Mouse (Mus musculus): ENCODE results near the gene Olfr1031. TPM values are rescaled to one million over a fixed set of nuclear protein-coding genes. Genes with fewer than 3 reads are reported as not detected.
A peak's percentile ranks its signal among the peaks of the same experiment; 100 is the strongest.
"Not testable (repeated sequence)": the region's sequence is repeated elsewhere in the genome, so short reads cannot be mapped to it uniquely, and the experiment has no call there.

Olfr1031 gene
- 0.37 and 0.39 TPM in 2 replicates for polyA plus RNA-seq (2015; fragmentation: Nextera tagmentation; extraction: Ambion mirVana)

- no peaks in the 10 kb centered on the region for H3K9me3 ChIP-seq (replicated peaks)
- ATAC-seq (ENCODE audit: insufficient number of reproducible peaks, low FRiP score, low TSS enrichment, low read depth), result no peak
- H3K36me3 ChIP-seq, result no peaks in the 10 kb centered on the region
- 55% methylated on average over 3 of the region's 3 CpGs for WGBS
- H3K4me3 ChIP-seq (replicated peaks), result no peak within 1 kb of the TSS
- H3K4me2 ChIP-seq (replicated peaks), result no peak within 1 kb of the TSS
- H3K27me3 ChIP-seq, result no peaks in the 10 kb centered on the region
- H3K9ac ChIP-seq, result no peak within 1 kb of the TSS
- no peak within 1 kb of the TSS for H3K27ac ChIP-seq (replicated peaks)
- no peaks in the 10 kb centered on the region for H3K4me1 ChIP-seq
Observed at GRCm38 (mm10) chr2:85990004-85990403, at the start of gene Olfr1031. Gene Olfr1031, plus strand, starts transcription at chr2:85990304.

DNA sequence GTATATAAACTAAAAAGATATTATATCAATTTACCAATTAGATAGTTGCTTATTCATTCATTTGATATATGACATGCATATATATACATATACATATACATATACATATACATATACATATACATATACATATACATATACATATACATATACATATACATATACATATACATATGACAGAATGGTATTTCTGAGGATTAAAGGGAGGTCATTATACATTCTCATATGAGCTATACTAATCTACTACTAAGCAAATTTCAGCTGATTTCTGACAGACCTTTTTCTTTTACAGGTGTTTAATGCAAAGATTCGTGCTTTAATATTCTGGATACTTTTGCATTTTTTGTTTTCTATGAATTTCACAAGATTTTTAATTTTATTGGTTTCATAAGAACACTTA lies 40.0 kb upstream of the Olfr1031 start, which contains the start of gene Olfr1028:
Gene Olfr1028, plus strand, starts transcription at position 301 of the 400 bp plus-strand sequence.
- H3K27me3 ChIP-seq, result no peaks in the 10 kb centered on the region
- no peak within 1 kb of the TSS for H3K4me3 ChIP-seq (replicated peaks)
- 80% methylated on average over 1 of the region's 1 CpGs for WGBS
- H3K9ac ChIP-seq, result no peak within 1 kb of the TSS
- no peaks in the 10 kb centered on the region for H3K9me3 ChIP-seq (replicated peaks)
- H3K4me1 ChIP-seq, result no peaks in the 10 kb centered on the region
- H3K4me2 ChIP-seq (replicated peaks), result no peak within 1 kb of the TSS
- no peak for ATAC-seq (ENCODE audit: insufficient number of reproducible peaks, low FRiP score, low TSS enrichment, low read depth)
- H3K36me3 ChIP-seq, result no peaks in the 10 kb centered on the region
- H3K27ac ChIP-seq (replicated peaks), result no peak within 1 kb of the TSS

DNA sequence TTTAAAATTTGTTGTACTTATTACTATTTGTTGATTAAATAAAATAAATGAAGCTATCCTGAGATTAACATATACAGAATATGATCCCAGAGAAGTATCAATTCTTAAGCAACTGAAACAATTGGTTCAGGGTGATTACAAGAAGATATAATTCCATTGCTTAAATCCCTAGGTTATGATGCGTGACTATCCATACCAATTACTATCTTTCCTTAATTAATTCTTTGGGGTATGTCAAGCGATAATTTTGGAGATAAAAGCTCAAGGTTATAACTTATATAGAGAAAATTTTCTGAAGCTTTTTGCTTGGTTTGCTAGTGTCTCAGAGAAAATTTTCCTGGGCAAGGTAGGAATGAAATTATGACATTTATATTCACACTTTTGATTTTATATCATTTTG lies 16.5 kb upstream of the Olfr1031 start, which contains the start of gene Olfr1029:
Gene Olfr1029, plus strand, starts transcription at position 301 of the 400 bp plus-strand sequence.
- H3K9ac ChIP-seq, result no peak within 1 kb of the TSS
- no peaks in the 10 kb centered on the region for H3K36me3 ChIP-seq
- H3K4me1 ChIP-seq, result no peaks in the 10 kb centered on the region
- no peak within 1 kb of the TSS for H3K4me2 ChIP-seq (replicated peaks)
- H3K4me3 ChIP-seq (replicated peaks), result no peak within 1 kb of the TSS
- ATAC-seq (ENCODE audit: insufficient number of reproducible peaks, low FRiP score, low TSS enrichment, low read depth), result no peak
- no peaks in the 10 kb centered on the region for H3K9me3 ChIP-seq (replicated peaks)
- H3K27ac ChIP-seq (replicated peaks), result no peak within 1 kb of the TSS
- WGBS, result 83% methylated on average over 2 of the region's 2 CpGs
- no peaks in the 10 kb centered on the region for H3K27me3 ChIP-seq

GRCm38 (mm10) chr2:85978976-85979375 lies 11.1 kb upstream of the Olfr1031 start, which contains the start of gene Olfr1030:
Gene Olfr1030, plus strand, starts transcription at chr2:85979276.
- no peaks in the 10 kb centered on the region for H3K27me3 ChIP-seq
- H3K4me3 ChIP-seq (replicated peaks), result no peak within 1 kb of the TSS
- no peak for ATAC-seq (ENCODE audit: insufficient number of reproducible peaks, low FRiP score, low TSS enrichment, low read depth)
- 73% methylated on average over 1 of the region's 1 CpGs for WGBS
- no peaks in the 10 kb centered on the region for H3K9me3 ChIP-seq (replicated peaks)
- H3K4me2 ChIP-seq (replicated peaks), result no peak within 1 kb of the TSS
- no peaks in the 10 kb centered on the region for H3K4me1 ChIP-seq
- H3K9ac ChIP-seq, result no peak within 1 kb of the TSS
- no peak within 1 kb of the TSS for H3K27ac ChIP-seq (replicated peaks)
- no peaks in the 10 kb centered on the region for H3K36me3 ChIP-seq

- ATAC-seq (ENCODE audit: insufficient number of reproducible peaks, low FRiP score, low TSS enrichment, low read depth), result no peak
- WGBS, result 72% methylated on average over 7 of the region's 7 CpGs
- no peak within 1 kb of the TSS for H3K4me3 ChIP-seq (replicated peaks)
Observed at GRCm38 (mm10) chr2:86005240-86005639, 15.1 kb downstream of the Olfr1031 start, which contains the start of gene Olfr1032. Gene Olfr1032, plus strand, starts transcription at chr2:86005540.

GRCm38 (mm10) chr2:86020406-86020805 lies 30.3 kb downstream of the Olfr1031 start, which contains the start of gene Olfr1033:
Gene Olfr1033, plus strand, starts transcription at chr2:86020633.
- Histone ChIP-seq H3K4me3 (replicated peaks) (peak within 1 kb of the TSS; percentile 38), H3K4me2 (replicated peaks) (peak within 1 kb of the TSS; percentile 43)
- ATAC-seq (ENCODE audit: insufficient number of reproducible peaks, low FRiP score, low TSS enrichment, low read depth); H3K4me1 ChIP-seq; H3K9ac ChIP-seq; H3K9me3 ChIP-seq (replicated peaks); H3K36me3 ChIP-seq; H3K27ac ChIP-seq (replicated peaks); H3K27me3 ChIP-seq: not testable (repeated sequence)
- WGBS, result 2% methylated on average over 11 of the region's 11 CpGs

More at GRCm38 (mm10) chr2:86005240-86005639, 15.1 kb downstream of the Olfr1031 start, which contains the start of gene Olfr1032:
- Histone ChIP-seq H3K27ac (replicated peaks) (no peak within 1 kb of the TSS), H3K27me3 (no peaks in the 10 kb centered on the region), H3K9ac (no peak within 1 kb of the TSS), H3K4me1 (no peaks in the 10 kb centered on the region), H3K36me3 (no peaks in the 10 kb centered on the region), H3K4me2 (replicated peaks) (no peak within 1 kb of the TSS), H3K9me3 (replicated peaks) (no peaks in the 10 kb centered on the region)

- not testable (repeated sequence) for H3K4me3 ChIP-seq (replicated peaks); H3K36me3 ChIP-seq; H3K27ac ChIP-seq (replicated peaks); H3K4me2 ChIP-seq (replicated peaks); ATAC-seq (ENCODE audit: insufficient number of reproducible peaks, low FRiP score, low TSS enrichment, low read depth); H3K9me3 ChIP-seq (replicated peaks); H3K27me3 ChIP-seq; H3K9ac ChIP-seq; H3K4me1 ChIP-seq
- WGBS, result 72% methylated on average over 6 of the region's 9 CpGs
Observed at GRCm38 (mm10) chr2:86021518-86021917, 31.4 kb downstream of the Olfr1031 start.

Other genes starting within 250 kb of the Olfr1031 start
- gene Olfr1012, start 227.5 kb upstream of the Olfr1031 start, polyA plus RNA-seq (2015; fragmentation: Nextera tagmentation; extraction: Ambion mirVana), result 0.25 TPM in 1 of 2 replicates, not detected in the other
- gene Olfr1013, start 223.2 kb upstream of the Olfr1031 start, polyA plus RNA-seq (2015; fragmentation: Nextera tagmentation; extraction: Ambion mirVana), result 0.12 TPM in 1 of 2 replicates, not detected in the other
- gene Olfr1014, start 217.6 kb upstream of the Olfr1031 start, polyA plus RNA-seq (2015; fragmentation: Nextera tagmentation; extraction: Ambion mirVana), result not detected in 2 replicates
- gene Olfr1015, start 208.3 kb upstream of the Olfr1031 start, polyA plus RNA-seq (2015; fragmentation: Nextera tagmentation; extraction: Ambion mirVana), result 0.07 and 0.47 TPM in 2 replicates
- 0.23 TPM in 1 of 2 replicates, not detected in the other for gene Olfr1016, start 187.8 kb upstream of the Olfr1031 start, polyA plus RNA-seq (2015; fragmentation: Nextera tagmentation; extraction: Ambion mirVana)
- gene Olfr1018, start 171.8 kb upstream of the Olfr1031 start, polyA plus RNA-seq (2015; fragmentation: Nextera tagmentation; extraction: Ambion mirVana), result not detected in 2 replicates
- gene Olfr1019, start 144.8 kb upstream of the Olfr1031 start, polyA plus RNA-seq (2015; fragmentation: Nextera tagmentation; extraction: Ambion mirVana), result not detected in 2 replicates
- gene Olfr1020, start 143.3 kb upstream of the Olfr1031 start, polyA plus RNA-seq (2015; fragmentation: Nextera tagmentation; extraction: Ambion mirVana), result not detected in 2 replicates
- gene Olfr1022, start 121.7 kb upstream of the Olfr1031 start, polyA plus RNA-seq (2015; fragmentation: Nextera tagmentation; extraction: Ambion mirVana), result not detected in 2 replicates
- not detected in 2 replicates for gene Olfr1023, start 104.7 kb upstream of the Olfr1031 start, polyA plus RNA-seq (2015; fragmentation: Nextera tagmentation; extraction: Ambion mirVana)
- gene Olfr1024, start 85.3 kb upstream of the Olfr1031 start, polyA plus RNA-seq (2015; fragmentation: Nextera tagmentation; extraction: Ambion mirVana), result not detected in 2 replicates
- gene Olfr1025-ps1, start 75.1 kb upstream of the Olfr1031 start, polyA plus RNA-seq (2015; fragmentation: Nextera tagmentation; extraction: Ambion mirVana), result 0.59 and 0.84 TPM in 2 replicates
- gene Olfr1026, start 68.7 kb upstream of the Olfr1031 start, polyA plus RNA-seq (2015; fragmentation: Nextera tagmentation; extraction: Ambion mirVana), result 0.38 and 0.69 TPM in 2 replicates
- 0.09 and 0.17 TPM in 2 replicates for gene Olfr1028, start 39.9 kb upstream of the Olfr1031 start, polyA plus RNA-seq (2015; fragmentation: Nextera tagmentation; extraction: Ambion mirVana)
- gene Olfr1029, start 16.4 kb upstream of the Olfr1031 start, polyA plus RNA-seq (2015; fragmentation: Nextera tagmentation; extraction: Ambion mirVana), result 0.08 and 0.17 TPM in 2 replicates
- gene Olfr1030, start 11.0 kb upstream of the Olfr1031 start, polyA plus RNA-seq (2015; fragmentation: Nextera tagmentation; extraction: Ambion mirVana), result 0.11 and 0.12 TPM in 2 replicates
- 0.27 TPM in 1 of 2 replicates, not detected in the other for gene Olfr1032, start 15.2 kb downstream of the Olfr1031 start, polyA plus RNA-seq (2015; fragmentation: Nextera tagmentation; extraction: Ambion mirVana)
- gene Olfr1033, start 30.3 kb downstream of the Olfr1031 start, polyA plus RNA-seq (2015; fragmentation: Nextera tagmentation; extraction: Ambion mirVana), result 0.14 and 0.79 TPM in 2 replicates
- 0.04 and 0.09 TPM in 2 replicates for gene Olfr1034, start 55.6 kb downstream of the Olfr1031 start, polyA plus RNA-seq (2015; fragmentation: Nextera tagmentation; extraction: Ambion mirVana)
- gene Olfr1036, start 83.7 kb downstream of the Olfr1031 start, polyA plus RNA-seq (2015; fragmentation: Nextera tagmentation; extraction: Ambion mirVana), result not detected in 2 replicates
- 0.14 TPM in 1 of 2 replicates, not detected in the other for gene Olfr1037, start 97.1 kb downstream of the Olfr1031 start, polyA plus RNA-seq (2015; fragmentation: Nextera tagmentation; extraction: Ambion mirVana)
- gene Olfr1039, start 145.6 kb downstream of the Olfr1031 start, polyA plus RNA-seq (2015; fragmentation: Nextera tagmentation; extraction: Ambion mirVana), result 0.05 TPM in 1 of 2 replicates, not detected in the other
- not detected in 2 replicates for gene Olfr1040, start 156.4 kb downstream of the Olfr1031 start, polyA plus RNA-seq (2015; fragmentation: Nextera tagmentation; extraction: Ambion mirVana)
- not detected in 2 replicates for gene Olfr1042, start 171.5 kb downstream of the Olfr1031 start, polyA plus RNA-seq (2015; fragmentation: Nextera tagmentation; extraction: Ambion mirVana)
- not detected in 2 replicates for gene Olfr1043, start 177.2 kb downstream of the Olfr1031 start, polyA plus RNA-seq (2015; fragmentation: Nextera tagmentation; extraction: Ambion mirVana)
- gene Olfr1044, start 187.5 kb downstream of the Olfr1031 start, polyA plus RNA-seq (2015; fragmentation: Nextera tagmentation; extraction: Ambion mirVana), result 0.24 TPM in 2 replicates
- 0.20 TPM in 1 of 2 replicates, not detected in the other for gene Olfr52, start 195.4 kb downstream of the Olfr1031 start, polyA plus RNA-seq (2015; fragmentation: Nextera tagmentation; extraction: Ambion mirVana)
- gene Olfr1045, start 212.7 kb downstream of the Olfr1031 start, polyA plus RNA-seq (2015; fragmentation: Nextera tagmentation; extraction: Ambion mirVana), result 0.09 TPM in 1 of 2 replicates, not detected in the other
- 0.12 and 0.52 TPM in 2 replicates for gene Olfr1046, start 229.0 kb downstream of the Olfr1031 start, polyA plus RNA-seq (2015; fragmentation: Nextera tagmentation; extraction: Ambion mirVana)
- 0.24 and 0.56 TPM in 2 replicates for gene Olfr1047, start 241.1 kb downstream of the Olfr1031 start, polyA plus RNA-seq (2015; fragmentation: Nextera tagmentation; extraction: Ambion mirVana)
- gene Olfr1048, start 250.0 kb downstream of the Olfr1031 start, polyA plus RNA-seq (2015; fragmentation: Nextera tagmentation; extraction: Ambion mirVana), result 0.20 TPM in 1 of 2 replicates, not detected in the other